ENCODE assay signal across 24 mouse cellular contexts in genomic region chr1:36542925-36543324, GRCm38 (mm10). TPM values are rescaled to one million over a fixed set of nuclear protein-coding genes. Genes with fewer than 3 reads are reported as not detected.
DNase-seq lines count a peak whose midpoint lies in the region; TF ChIP-seq lines count a peak whose summit lies in the region.
"Had no signal": no experiment of that assay in that cellular context is flagged by ENCODE, and none has a peak within 500 bp of the region (broad histone marks: within the 10 kb centered on the region; RNA-seq: fewer than 3 reads in every experiment).

No protein-coding gene starts in this region.

- TF ChIP-seq POLR2A in myocyte (IDR thresholded peaks at IDR 0.05; ENCODE audit: insufficient read length, low read depth): no peak
- TF ChIP-seq POLR2A in cerebellum, adult 2 months (IDR thresholded peaks at IDR 0.05; ENCODE audit: borderline replicate concordance, insufficient read depth, low read length): no peak

- H3K4me3 ChIP-seq in gastrocnemius, adult 2 months: no peak overlapping the region
- no peak overlapping the region for H3K4me3 ChIP-seq in brown adipose tissue, adult 24 weeks (ENCODE audit: insufficient read depth, low read depth, low read length)
- H3K4me3 ChIP-seq in myocyte: no peak overlapping the region
- H3K4me3 ChIP-seq in cerebellum, adult 2 months (replicated peaks; ENCODE audit: insufficient read depth, low read depth, low read length): no peak overlapping the region

- intact Hi-C loops in gastrocnemius, adult 2 months (cut with DNase I): no loop called here

- no peak for TF ChIP-seq CTCF in gastrocnemius, adult 2 months (IDR thresholded peaks at IDR 0.05)
- TF ChIP-seq CTCF in cerebellum, adult 2 months (IDR thresholded peaks at IDR 0.05; ENCODE audit: borderline replicate concordance, insufficient read depth, low read depth, low read length): no peak

- no peak overlapping the region for H3ac ChIP-seq in myocyte (ENCODE audit: control insufficient read depth, insufficient read length)

- H3K4me1 ChIP-seq in brown adipose tissue, adult 24 weeks (ENCODE audit: control insufficient read depth, insufficient read depth, insufficient read length, low read length): peaks cover 9% of the 10 kb centered on the region
- H3K4me1 ChIP-seq in cerebellum, adult 2 months (ENCODE audit: control insufficient read depth, insufficient read depth, low read length): peaks cover 24% of the 10 kb centered on the region

- H3K79me2 ChIP-seq in myocyte (ENCODE audit: control insufficient read depth, insufficient read depth): peaks cover 15% of the 10 kb centered on the region

- H3K27me3 ChIP-seq in myocyte (ENCODE audit: control insufficient read depth, insufficient read depth, insufficient read length): no peaks in the 10 kb centered on the region
- no peaks in the 10 kb centered on the region for H3K27me3 ChIP-seq in cerebellum, adult 2 months (ENCODE audit: control insufficient read depth, insufficient read depth, low read length)
- H3K27me3 ChIP-seq: CH12.LX, Patski had no signal

- no peaks in the 10 kb centered on the region for H3K36me3 ChIP-seq in myocyte (ENCODE audit: control insufficient read depth, insufficient read depth)

- H3K27ac ChIP-seq in gastrocnemius, adult 2 months: peak overlapping the region; percentile 91
- peak overlapping the region; percentile 15; the same call in 1 of the 2 replicates for H3K27ac ChIP-seq in brown adipose tissue, adult 24 weeks (replicated peaks; ENCODE audit: low read depth, low read length)
- no peak overlapping the region for H3K27ac ChIP-seq in cerebellum, adult 2 months (ENCODE audit: insufficient read depth, low read length)

- 90% methylated on average over 9 of the region's 9 CpGs for WGBS in cerebellum, adult 2 months

- no peak overlapping the region for H3K4me2 ChIP-seq in myocyte (ENCODE audit: low read depth)

- peak; percentile 27 for DNase-seq in gastrocnemius, adult 2 months
- DNase-seq in gastrocnemius, adult 18-20 months (ENCODE audit: low spot score): no peak
- no peak for DNase-seq in adrenal gland, adult (ENCODE audit: inconsistent age in 2 of 2, low spot score in 1 of 2)
- DNase-seq in cerebellum, adult 2 months: no peak
- DNase-seq: adrenal gland, adult 8-10 months; adrenal gland, postnatal 10 days; adrenal gland, postnatal 14 days; adrenal gland, postnatal 25 days; adrenal gland, postnatal 36 days; B cell, adult 2 months; cerebellum, adult 11 months; cerebellum, adult 11-12 months; cerebellum, adult 8-10 months; cerebellum, adult 9-10 months had no signal

TF ChIP-seq in myocyte, 11 proteins besides CTCF, POLR2A, EP300 and RAD21:
- TF ChIP-seq MYOG (IDR thresholded peaks at IDR 0.05; ENCODE audit: control insufficient read depth in 1 of 3, insufficient read depth in 1 of 3, insufficient read length in 2 of 3, low read depth in 2 of 3): peak in 2 of 3 experiments; percentile 41 to 51
- TF ChIP-seq TCF3 (IDR thresholded peaks at IDR 0.05; ENCODE audit: insufficient read length, low read depth): no peak
- TF ChIP-seq MYOD1 (IDR thresholded peaks at IDR 0.05; ENCODE audit: control insufficient read depth in 1 of 3, insufficient read length in 2 of 3, low read depth in 2 of 3): peak in 1 of 3 experiments; percentile 66
- TF ChIP-seq SRF (IDR thresholded peaks at IDR 0.05; ENCODE audit: control insufficient read depth, insufficient read length, low read depth): no peak

RNA-seq across cellular contexts. Expression of gene Gm42417, which starts 3.7 kb away (rescaled TPM):
- 1,000 to 10,000 TPM in 1 of 2 experiments, 100 to 1,000 TPM in 1; 819 to 1,877 TPM for total RNA-seq in gastrocnemius, adult 2 months (2021)
- total RNA-seq in gastrocnemius, adult 18-20 months (2021): 1,000 to 10,000 TPM; 1,348 to 1,458 TPM
- polyA plus RNA-seq in brown adipose tissue, adult 24 weeks (2012; ENCODE audit: insufficient read depth, insufficient read length, missing spikeins): 4.1 and 7.8 TPM in 2 replicates
- 0.13 TPM for polyA plus RNA-seq in myocyte (2012; fragmentation: generic; extraction: Trizol)
- 0.05 and 0.40 TPM in 2 replicates for polyA plus RNA-seq in cerebellum, adult 2 months (2012; rRNA removed)
- total RNA-seq: adrenal gland, adult 18-20 months; adrenal gland, adult 2 months; adrenal gland, adult 8-10 months; adrenal gland, postnatal 25 days; adrenal gland, postnatal 4 days; ES-E14; G1E; MEL had no signal
- polyA plus RNA-seq: adrenal gland, adult 2 months had no signal

RNA-seq across cellular contexts. Expression of gene Ankrd39, which starts 4.3 kb away (rescaled TPM):
- total RNA-seq in gastrocnemius, adult 2 months (2021): 1 to 10 TPM; 7.2 to 9.3 TPM
- total RNA-seq in gastrocnemius, adult 18-20 months (2021): 1 to 10 TPM; 7.3 to 8.6 TPM
- polyA plus RNA-seq in brown adipose tissue, adult 24 weeks (2012; ENCODE audit: insufficient read depth, insufficient read length, missing spikeins): 5.0 and 8.4 TPM in 2 replicates
- 17.9 TPM for polyA plus RNA-seq in myocyte (2012; fragmentation: generic; extraction: Trizol)
- 30.8 and 37.5 TPM in 2 replicates for polyA plus RNA-seq in cerebellum, adult 2 months (2012; rRNA removed)

RNA-seq across cellular contexts. Expression of gene Ankrd23, which starts 6.2 kb away (rescaled TPM):
- 1,000 to 10,000 TPM; 1,971 to 4,216 TPM for total RNA-seq in gastrocnemius, adult 2 months (2021)
- 1,000 to 10,000 TPM; 3,219 to 3,282 TPM for total RNA-seq in gastrocnemius, adult 18-20 months (2021)
- 17.9 and 25.2 TPM in 2 replicates for polyA plus RNA-seq in brown adipose tissue, adult 24 weeks (2012; ENCODE audit: insufficient read depth, insufficient read length, missing spikeins)
- 78.6 TPM for polyA plus RNA-seq in myocyte (2012; fragmentation: generic; extraction: Trizol)
- polyA plus RNA-seq in cerebellum, adult 2 months (2012; rRNA removed): 14.4 and 15.2 TPM in 2 replicates

RNA-seq across cellular contexts. Expression of gene Sema4c, which starts 15.2 kb away (rescaled TPM):
- total RNA-seq in gastrocnemius, adult 2 months (2021): 10 to 100 TPM in 1 of 2 experiments, 1 to 10 TPM in 1; 6.8 to 10.0 TPM
- 1 to 10 TPM; 4.7 to 6.8 TPM for total RNA-seq in gastrocnemius, adult 18-20 months (2021)
- 4.1 and 6.7 TPM in 2 replicates for polyA plus RNA-seq in brown adipose tissue, adult 24 weeks (2012; ENCODE audit: insufficient read depth, insufficient read length, missing spikeins)
- polyA plus RNA-seq in myocyte (2012; fragmentation: generic; extraction: Trizol): 30.7 TPM
- 23.8 and 28.5 TPM in 2 replicates for polyA plus RNA-seq in cerebellum, adult 2 months (2012; rRNA removed)
- polyA plus RNA-seq: G1E had no signal

RNA-seq across cellular contexts. Expression of gene Cnnm3, which starts 31.3 kb away (rescaled TPM):
- 10 to 100 TPM in 1 of 2 experiments, 1 to 10 TPM in 1; 9.7 to 12.0 TPM for total RNA-seq in gastrocnemius, adult 2 months (2021)
- total RNA-seq in gastrocnemius, adult 18-20 months (2021): 10 to 100 TPM; 11.6 TPM
- 7.2 and 7.3 TPM in 2 replicates for polyA plus RNA-seq in brown adipose tissue, adult 24 weeks (2012; ENCODE audit: insufficient read depth, insufficient read length, missing spikeins)
- 10.2 TPM for polyA plus RNA-seq in myocyte (2012; fragmentation: generic; extraction: Trizol)
- polyA plus RNA-seq in cerebellum, adult 2 months (2012; rRNA removed): 46.2 and 48.7 TPM in 2 replicates
